Mouse (Mus musculus): ENCODE measurements around the gene Clca3b.
A peak's percentile ranks its signal among the peaks of the same experiment; 100 is the strongest.
"Not testable (repeated sequence)": the region's sequence is repeated elsewhere in the genome, so short reads cannot be mapped to it uniquely, and the experiment has no call there.

Gene Clca3b

GRCm38 (mm10) chr3:144849014-144849556 lies at the start of gene Clca3b:
Gene Clca3b (minus strand): TSS chr3:144849357.
- not testable (repeated sequence) for DNase-seq (ENCODE audit: low read depth)

GRCm38 (mm10) chr3:144897042-144897678 lies 48.0 kb upstream of the Clca3b start:
- no peak for DNase-seq (ENCODE audit: low read depth)

- DNase-seq (ENCODE audit: low read depth) = no peak
Observed at GRCm38 (mm10) chr3:144890246-144890758, 41.1 kb upstream of the Clca3b start.

GRCm38 (mm10) chr3:144886957-144887356 lies 37.8 kb upstream of the Clca3b start:
- peak; percentile 31 for DNase-seq (ENCODE audit: low read depth)

- DNase-seq (ENCODE audit: low read depth) = peak; percentile 21
Observed at GRCm38 (mm10) chr3:144872012-144872411, 22.9 kb upstream of the Clca3b start.

GRCm38 (mm10) chr3:144849584-144849983 lies 427 bp upstream of the Clca3b start:
- DNase-seq (ENCODE audit: low read depth) = no peak

GRCm38 (mm10) chr3:144827257-144827656 lies 21.9 kb downstream of the Clca3b start:
- no peak for DNase-seq (ENCODE audit: low read depth)

GRCm38 (mm10) chr3:144825151-144825550 lies 24.0 kb downstream of the Clca3b start:
- DNase-seq (ENCODE audit: low read depth) = peak; percentile 91

GRCm38 (mm10) chr3:144823331-144823730 lies 25.8 kb downstream of the Clca3b start:
- no peak for DNase-seq (ENCODE audit: low read depth)

- no peak for DNase-seq (ENCODE audit: low read depth)
Observed at GRCm38 (mm10) chr3:144820632-144821031, 28.5 kb downstream of the Clca3b start.

- not testable (repeated sequence) for DNase-seq (ENCODE audit: low read depth)
Observed at GRCm38 (mm10) chr3:144819219-144819618, 29.9 kb downstream of the Clca3b start, which contains the start of gene Clca3a2. Gene Clca3a2 (minus strand): TSS chr3:144819494.

- not testable (repeated sequence) for DNase-seq (ENCODE audit: low read depth)
Observed at GRCm38 (mm10) chr3:144813336-144813735, 35.8 kb downstream of the Clca3b start.

GRCm38 (mm10) chr3:144811821-144812220 lies 37.3 kb downstream of the Clca3b start:
- DNase-seq (ENCODE audit: low read depth) = no peak

- DNase-seq (ENCODE audit: low read depth) = not testable (repeated sequence)
Observed at GRCm38 (mm10) chr3:144808153-144808925, 40.8 kb downstream of the Clca3b start.

GRCm38 (mm10) chr3:144806626-144807025 lies 42.5 kb downstream of the Clca3b start:
- not testable (repeated sequence) for DNase-seq (ENCODE audit: low read depth)

- DNase-seq (ENCODE audit: low read depth) = peak; percentile 69
Observed at GRCm38 (mm10) chr3:144801861-144802260, 47.3 kb downstream of the Clca3b start.

GRCm38 (mm10) chr3:144785181-144786148 lies 63.7 kb downstream of the Clca3b start:
- DNase-seq (ENCODE audit: low read depth) = no peak
